Mouse (Mus musculus): ENCODE measurements around the gene Slc12a8.
A peak's percentile ranks its signal among the peaks of the same experiment; 100 is the strongest.

Slc12a8 gene

DNA sequence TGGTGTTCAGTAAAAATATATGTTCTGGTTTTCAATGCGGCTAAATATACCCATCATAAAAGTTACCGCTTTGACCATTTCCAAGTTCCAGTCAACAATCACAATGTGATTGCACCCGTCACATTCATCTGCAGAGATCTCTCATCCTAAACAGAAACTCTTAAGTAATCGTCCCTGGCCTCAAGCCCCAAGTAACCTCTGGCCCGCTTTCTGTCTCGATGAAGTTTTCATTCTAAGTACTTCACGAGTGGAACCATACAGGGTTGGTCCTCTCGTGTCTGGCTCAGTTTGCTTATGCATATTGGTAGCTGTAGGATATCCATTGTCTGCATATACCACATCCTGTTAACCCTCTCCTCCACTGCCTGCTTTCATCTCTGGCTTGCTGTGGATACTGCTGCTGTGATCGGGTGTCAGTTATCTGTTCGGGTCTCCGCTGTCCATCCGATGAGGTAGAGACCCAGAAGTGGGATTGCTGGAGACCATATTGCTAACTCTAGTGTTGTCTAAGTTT lies 181.2 kb downstream of the Slc12a8 start:
- no peak for DNase-seq

GRCm38 (mm10) chr16:33700584-33700983 lies 183.5 kb downstream of the Slc12a8 start:
- DNase-seq: no peak

- no peak for DNase-seq
Observed at GRCm38 (mm10) chr16:33701872-33702271, 184.7 kb downstream of the Slc12a8 start.

GRCm38 (mm10) chr16:33704289-33704688 lies 187.2 kb downstream of the Slc12a8 start:
- no peak for DNase-seq

- peak; percentile 45 to 63 for DNase-seq
Observed at GRCm38 (mm10) chr16:33705258-33705657, 188.1 kb downstream of the Slc12a8 start.

DNA sequence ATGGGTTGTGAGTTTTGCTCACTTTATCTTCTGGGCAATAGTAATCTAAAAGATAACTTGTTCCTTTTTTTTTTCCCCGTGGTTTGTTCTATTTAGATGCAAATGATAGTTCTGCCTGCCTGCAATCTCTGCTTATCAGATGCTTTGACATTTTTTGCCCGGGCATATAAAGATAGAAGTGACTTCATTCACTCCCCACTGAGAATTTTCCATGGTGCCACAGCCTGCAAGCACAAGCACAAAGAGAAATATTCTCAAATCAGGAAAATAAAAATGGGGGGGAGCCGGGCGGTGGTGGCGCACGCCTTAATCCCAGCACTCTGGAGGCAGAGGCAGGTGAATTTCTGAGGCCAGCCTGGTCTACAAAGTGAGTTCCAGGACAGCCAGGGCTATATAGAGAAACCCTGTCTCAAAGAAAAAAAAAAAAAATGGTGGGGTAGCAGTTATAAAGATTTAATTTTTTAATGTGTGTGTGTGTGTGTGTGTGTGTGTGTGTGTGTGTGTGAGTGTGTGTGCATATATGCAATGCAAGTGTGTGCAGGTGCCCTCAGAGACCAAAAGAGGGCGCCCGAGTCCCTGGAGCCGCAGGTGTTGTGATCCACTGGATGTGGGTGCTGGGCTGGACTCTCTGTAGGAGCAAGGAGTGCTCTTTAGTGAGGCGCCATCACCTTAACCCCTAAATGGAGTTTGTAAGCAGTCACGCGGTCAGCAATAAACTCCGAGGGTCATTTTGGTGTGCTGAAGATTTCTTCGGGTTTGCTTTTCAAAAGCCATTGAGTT lies 189.2 kb downstream of the Slc12a8 start:
- no peak for DNase-seq

GRCm38 (mm10) chr16:33708031-33708430 lies 190.9 kb downstream of the Slc12a8 start:
- DNase-seq: no peak

GRCm38 (mm10) chr16:33708585-33709397 lies 191.7 kb downstream of the Slc12a8 start:
- DNase-seq: no peak

Data from kidney, postnatal 4 days (tissue).